Mouse (Mus musculus) erythroblast, embryonic 14.5 days (primary cell): ENCODE results near the gene Cpt1a.

ENCODE experiments used
- GATA1 ChIP-seq: IDR thresholded peaks from 2 replicates; pipeline ENCODE4 v1.6.1; 2012; ENCODE audit warnings: low read length, inconsistent platforms, mixed read lengths
- TAL1 ChIP-seq: IDR thresholded peaks from 3 replicates; pipeline ENCODE4 v1.6.1; 2012; ENCODE audit warnings: low read length, inconsistent platforms, mixed read lengths

- no peak for TF ChIP-seq GATA1
- TF ChIP-seq TAL1 = no peak
Measured at GRCm38 (mm10) chr19:3335917-3336316, 13.8 kb downstream of the Cpt1a start.
